Mouse (Mus musculus) kidney, embryonic 14.5 days (tissue): Measurements from ENCODE around the gene Wbp2. TPM values are rescaled to one million over a fixed set of nuclear protein-coding genes. Genes with fewer than 3 reads are reported as not detected.
A peak's percentile ranks its signal among the peaks of the same experiment; 100 is the strongest.

Source experiments
- ATAC-seq: fragments of 200-750 bp; cut with Nextera tagmentation; 2 replicates; pipeline ENCODE4 v1.8.0; 2017; ENCODE audit warnings: moderate number of reproducible peaks, mild to moderate bottlenecking, moderate TSS enrichment, moderate library complexity; ENCODE audit not compliant: low FRiP score, low TSS enrichment
- H3K27ac ChIP-seq: fragments of 300-500 bp; sonication (generic); 2 replicates; pipeline ENCODE4 v1.5.1; 2014; ENCODE audit warnings: low read depth, mild to moderate bottlenecking, low read length, moderate library complexity, mixed read lengths
- H3K27me3 ChIP-seq: fragments of 300-500 bp; sonication (generic); 2 replicates; pipeline ENCODE4 v1.6.1; 2014; ENCODE audit warnings: mild to moderate bottlenecking, low read length; ENCODE audit not compliant: control insufficient read depth, insufficient read depth
- H3K36me3 ChIP-seq: fragments of 300-500 bp; sonication (generic); 2 replicates; pipeline ENCODE4 v1.6.1; 2014; ENCODE audit warnings: low read length, mixed read lengths; ENCODE audit not compliant: control insufficient read depth, insufficient read depth
- H3K4me1 ChIP-seq: fragments of 300-500 bp; sonication (generic); 2 replicates; pipeline ENCODE4 v1.6.1; 2014; ENCODE audit warnings: low read length, mixed read lengths; ENCODE audit not compliant: control insufficient read depth, insufficient read depth
- H3K4me2 ChIP-seq: fragments of 300-500 bp; sonication (generic); replicated peaks from 2 replicates; pipeline ENCODE4 v1.6.1; 2014; ENCODE audit warnings: low read depth, mild to moderate bottlenecking, low read length
- H3K4me3 ChIP-seq: fragments of 300-500 bp; sonication (generic); 2 replicates; pipeline ENCODE4 v1.5.1; 2014; ENCODE audit warnings: mild to moderate bottlenecking, low read length
- H3K9ac ChIP-seq: fragments of 300-500 bp; sonication (generic); 2 replicates; pipeline ENCODE4 v1.6.1; 2014; ENCODE audit warnings: low read depth, mild to moderate bottlenecking, low read length, moderate library complexity
- H3K9me3 ChIP-seq: fragments of 300-500 bp; sonication (generic); 2 replicates; pipeline ENCODE4 v1.6.1; 2016; ENCODE audit warnings: low read length; ENCODE audit not compliant: control insufficient read depth
- WGBS: fragments of 180-500 bp; shearing (Covaris S2); extraction: QIAGEN DNeasy Blood & Tissue Kit; methylation state at CpG from one replicate; pipeline ENCODE4 v1.1.7; 2014; 5-methylcytosine and 5-hydroxymethylcytosine counted together
- polyA plus RNA-seq: library from polyadenylated mRNA; unstranded; fragments of >200 nt; fragmentation: Nextera tagmentation; extraction: Ambion mirVana; gene quantifications from 2 replicates; pipeline ENCODE4 v1.2.1, GENCODE M21; 2014

Wbp2 gene
- polyA plus RNA-seq, 1 experiment from 2014 or later, result 80.2 TPM

DNA sequence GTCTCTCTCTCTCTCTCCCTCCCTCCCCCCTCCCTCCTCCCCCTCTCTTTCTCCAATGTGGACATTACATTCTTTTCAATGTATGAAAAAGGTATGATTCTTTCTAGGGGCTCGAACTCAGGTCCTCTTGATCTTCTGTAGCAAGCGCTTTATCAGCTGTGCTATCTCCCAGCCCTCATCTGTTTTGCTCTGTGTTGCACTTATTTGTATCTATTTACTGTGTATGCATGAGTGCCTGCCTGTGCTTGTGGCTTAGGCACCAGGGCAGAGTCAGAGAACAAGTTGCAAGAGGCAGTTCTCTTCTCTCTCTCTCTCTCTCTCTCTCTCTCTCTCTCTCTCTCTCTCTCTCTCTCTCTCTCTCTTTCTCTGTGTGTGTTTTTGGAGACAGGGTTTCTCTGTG is 18.3 kb upstream of the Wbp2 start:
- Histone ChIP-seq H3K4me1 (peaks cover 60% of the 10 kb centered on the region), H3K9ac (no peak overlapping the region), H3K27ac (no peak overlapping the region), H3K4me2 (no peak overlapping the region), H3K4me3 (no peak overlapping the region), H3K9me3 (no peaks in the 10 kb centered on the region), H3K27me3 (peaks cover 35% of the 10 kb centered on the region), H3K36me3 (no peaks in the 10 kb centered on the region)
- ATAC-seq, result no peak
- WGBS, result 87% methylated on average over 2 of the region's 2 CpGs

DNA sequence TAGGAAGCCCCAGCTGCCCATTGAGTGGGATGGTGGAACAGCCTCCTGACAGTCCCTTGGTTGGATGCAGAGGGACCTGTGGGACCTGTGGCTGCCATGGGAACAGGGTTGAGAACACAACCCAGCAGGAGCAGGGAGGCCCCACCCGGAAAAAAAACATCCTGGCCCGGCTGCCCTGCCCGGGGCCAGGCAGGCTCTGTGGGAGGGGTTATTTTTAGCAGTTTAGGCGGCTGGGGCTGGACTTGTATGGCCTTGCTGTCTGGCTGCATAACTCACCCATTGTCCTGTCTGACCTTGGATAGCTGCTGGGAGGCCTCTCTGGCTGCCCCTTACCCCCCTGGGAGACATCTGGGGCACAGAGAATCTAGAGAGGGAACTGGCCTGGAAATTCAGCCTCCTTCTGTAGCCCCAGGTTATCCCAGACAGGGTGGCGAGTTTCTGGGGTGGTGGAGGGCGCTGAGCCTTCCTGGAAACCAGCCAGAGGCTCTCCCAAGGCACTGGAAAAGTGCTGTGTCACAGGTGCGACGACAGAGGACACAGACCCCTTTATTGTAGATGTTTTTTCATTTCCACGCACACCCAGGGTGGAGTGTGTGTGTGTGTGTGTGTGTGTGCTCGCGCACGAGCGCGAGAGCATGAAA is 17.3 kb upstream of the Wbp2 start:
- H3K4me3 ChIP-seq, result no peak overlapping the region
- no peak overlapping the region for H3K4me2 ChIP-seq
- peaks cover 25% of the 10 kb centered on the region for H3K27me3 ChIP-seq
- WGBS, result 29% methylated on average over 14 of the region's 14 CpGs
- peaks cover 54% of the 10 kb centered on the region for H3K4me1 ChIP-seq
- H3K27ac ChIP-seq, result peak overlapping the region; percentile 57
- H3K9ac ChIP-seq, result no peak overlapping the region
- peak; percentile 41 for ATAC-seq
- H3K36me3 ChIP-seq, result no peaks in the 10 kb centered on the region
- no peaks in the 10 kb centered on the region for H3K9me3 ChIP-seq

DNA sequence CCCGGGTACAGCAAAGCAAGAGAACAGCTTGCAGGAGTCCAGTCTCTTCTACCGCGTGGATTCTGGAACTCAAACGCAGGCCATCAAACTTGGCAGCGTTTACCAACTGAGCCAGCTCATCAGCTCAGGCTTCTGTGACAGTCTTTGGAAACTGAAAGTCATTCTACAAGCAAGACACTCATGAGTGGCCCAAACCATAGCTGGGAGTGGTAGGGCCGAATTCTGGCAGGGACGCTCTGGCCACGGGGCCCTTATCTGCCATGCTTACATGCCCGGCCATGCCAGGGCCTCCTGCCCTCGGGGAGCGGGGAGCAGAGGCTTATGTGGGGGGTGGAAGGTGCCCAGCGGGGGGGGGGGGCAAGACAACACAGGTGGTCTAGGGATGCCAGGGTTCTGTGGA is 16.8 kb upstream of the Wbp2 start:
- Histone ChIP-seq H3K9me3 (no peaks in the 10 kb centered on the region), H3K4me2 (no peak overlapping the region), H3K4me3 (no peak overlapping the region), H3K4me1 (peaks cover 54% of the 10 kb centered on the region), H3K27ac (peak overlapping the region; percentile 57), H3K27me3 (peaks cover 22% of the 10 kb centered on the region), H3K9ac (no peak overlapping the region), H3K36me3 (no peaks in the 10 kb centered on the region)
- WGBS, result 81% methylated on average over 11 of the region's 12 CpGs
- ATAC-seq, result no peak

DNA sequence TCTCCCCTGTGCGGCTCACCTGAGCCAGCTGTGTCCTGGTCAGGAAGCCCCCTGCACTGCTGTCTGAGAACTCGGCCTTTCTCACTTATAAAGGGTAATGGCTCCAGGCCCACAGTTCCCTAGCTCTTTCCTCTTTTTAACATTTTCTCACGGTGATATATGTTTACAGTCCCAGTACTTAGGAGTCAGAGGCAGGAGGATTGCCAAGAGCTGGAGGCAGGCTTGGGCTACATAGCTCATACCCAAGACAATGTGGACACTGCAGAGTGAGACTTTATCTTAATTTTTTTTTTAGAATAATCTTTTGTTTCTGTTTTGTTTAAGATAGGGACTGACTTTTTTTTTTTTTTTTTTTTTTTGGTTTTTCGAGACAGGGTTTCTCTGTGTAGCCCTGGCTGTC is 15.7 kb upstream of the Wbp2 start:
- H3K36me3 ChIP-seq, result no peaks in the 10 kb centered on the region
- H3K4me2 ChIP-seq, result peak overlapping the region; percentile 17; the same call in 1 of the 2 replicates
- H3K4me3 ChIP-seq, result no peak overlapping the region
- no peak overlapping the region; the same call in 1 of the 2 replicates for H3K9ac ChIP-seq
- no peak for ATAC-seq
- peaks cover 11% of the 10 kb centered on the region for H3K27me3 ChIP-seq
- H3K27ac ChIP-seq, result peak overlapping the region; percentile 83; the same call in 1 of the 2 replicates
- WGBS, result 60% methylated on average over 3 of the region's 4 CpGs
- H3K4me1 ChIP-seq, result peaks cover 49% of the 10 kb centered on the region
- no peaks in the 10 kb centered on the region for H3K9me3 ChIP-seq

DNA sequence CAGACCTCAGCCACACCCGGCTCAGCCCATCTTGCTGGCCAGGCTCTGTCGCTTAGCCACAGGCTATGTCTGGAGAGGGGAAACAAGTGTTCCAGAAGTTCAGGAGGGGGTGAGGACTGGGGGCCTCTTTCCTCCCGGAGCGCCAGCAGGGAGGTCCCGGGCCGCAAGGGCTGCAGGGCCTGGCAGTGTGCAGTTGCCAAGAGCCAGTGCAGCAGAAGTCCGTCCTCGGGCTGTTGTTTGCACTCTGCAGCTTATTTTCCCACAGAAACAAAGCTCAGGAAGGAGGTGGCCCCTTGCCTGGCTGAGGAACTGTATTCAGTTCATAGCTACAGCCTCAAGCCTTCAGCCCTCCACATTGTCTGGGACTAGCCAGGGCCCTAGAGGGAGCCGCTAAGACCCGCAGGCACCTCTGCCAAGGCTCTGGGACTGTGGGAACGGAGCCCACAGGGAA is 15.2 kb upstream of the Wbp2 start:
- no peak overlapping the region; the same call in 1 of the 2 replicates for H3K9ac ChIP-seq
- H3K4me1 ChIP-seq, result peaks cover 44% of the 10 kb centered on the region
- H3K36me3 ChIP-seq, result no peaks in the 10 kb centered on the region
- 41% methylated on average over 11 of the region's 11 CpGs for WGBS
- peak overlapping the region; percentile 17; the same call in 1 of the 2 replicates for H3K4me2 ChIP-seq
- H3K4me3 ChIP-seq, result no peak overlapping the region
- H3K27ac ChIP-seq, result peak overlapping the region; percentile 83; the same call in 1 of the 2 replicates
- H3K9me3 ChIP-seq, result no peaks in the 10 kb centered on the region
- no peak for ATAC-seq
- H3K27me3 ChIP-seq, result 0 out of 2 replicates have a peak, but pooled peaks cover 6% of the 10 kb centered on the region

DNA sequence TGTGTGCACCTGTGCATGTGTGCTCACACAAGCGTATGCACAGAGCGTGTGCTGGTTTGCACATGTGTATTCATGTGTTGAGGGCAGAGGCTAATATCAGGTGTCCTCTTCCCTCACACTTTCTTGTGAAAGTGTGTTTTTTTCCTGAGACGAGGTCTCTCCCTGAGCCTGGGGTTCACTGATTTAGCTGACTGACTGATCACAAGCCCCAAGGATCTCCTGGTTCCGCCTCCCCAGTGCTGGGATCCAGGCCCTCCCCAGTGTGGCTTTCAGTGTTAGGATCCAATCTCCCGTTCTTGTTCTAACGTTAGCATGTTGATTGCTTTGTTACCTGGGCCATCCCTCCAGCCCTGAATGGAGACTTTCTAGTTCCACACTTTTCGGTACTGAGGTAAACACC is 14.0 kb upstream of the Wbp2 start:
- 0 out of 2 replicates have a peak, but pooled peaks cover 2% of the 10 kb centered on the region for H3K9me3 ChIP-seq
- H3K4me1 ChIP-seq, result peaks cover 33% of the 10 kb centered on the region
- H3K36me3 ChIP-seq, result no peaks in the 10 kb centered on the region
- no peak overlapping the region for H3K4me2 ChIP-seq
- no peak overlapping the region for H3K4me3 ChIP-seq
- ATAC-seq, result no peak
- no peaks in the 10 kb centered on the region for H3K27me3 ChIP-seq
- H3K9ac ChIP-seq, result no peak overlapping the region
- WGBS, result 71% methylated on average over 7 of the region's 7 CpGs
- peak overlapping the region; percentile 83; the same call in 1 of the 2 replicates for H3K27ac ChIP-seq

DNA sequence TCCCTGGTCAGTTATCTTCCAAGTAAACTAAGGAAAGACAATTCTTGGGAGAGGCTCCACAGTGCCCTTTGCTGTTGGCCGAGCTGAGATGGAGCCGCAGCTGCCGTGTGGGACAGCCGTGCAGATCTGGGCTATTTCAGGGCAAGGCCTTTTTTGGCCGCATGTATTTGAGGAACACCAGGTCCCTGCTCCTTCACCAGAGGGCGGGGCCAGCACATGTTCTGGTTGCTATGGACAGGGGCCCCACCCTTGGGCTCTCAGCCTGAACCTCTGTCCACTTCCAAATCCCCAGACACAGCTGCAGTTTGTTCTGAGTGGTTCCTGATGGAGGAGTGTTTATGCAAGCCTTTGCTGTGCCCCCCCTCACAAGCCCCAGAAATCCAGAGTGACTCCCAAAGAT is 13.6 kb upstream of the Wbp2 start:
- Histone ChIP-seq H3K9me3 (0 out of 2 replicates have a peak, but pooled peaks cover 2% of the 10 kb centered on the region), H3K4me2 (no peak overlapping the region), H3K36me3 (no peaks in the 10 kb centered on the region), H3K27ac (no peak overlapping the region; the same call in 1 of the 2 replicates), H3K9ac (no peak overlapping the region), H3K4me1 (peaks cover 28% of the 10 kb centered on the region), H3K4me3 (no peak overlapping the region), H3K27me3 (no peaks in the 10 kb centered on the region)
- ATAC-seq, result no peak
- 77% methylated on average over 6 of the region's 6 CpGs for WGBS

DNA sequence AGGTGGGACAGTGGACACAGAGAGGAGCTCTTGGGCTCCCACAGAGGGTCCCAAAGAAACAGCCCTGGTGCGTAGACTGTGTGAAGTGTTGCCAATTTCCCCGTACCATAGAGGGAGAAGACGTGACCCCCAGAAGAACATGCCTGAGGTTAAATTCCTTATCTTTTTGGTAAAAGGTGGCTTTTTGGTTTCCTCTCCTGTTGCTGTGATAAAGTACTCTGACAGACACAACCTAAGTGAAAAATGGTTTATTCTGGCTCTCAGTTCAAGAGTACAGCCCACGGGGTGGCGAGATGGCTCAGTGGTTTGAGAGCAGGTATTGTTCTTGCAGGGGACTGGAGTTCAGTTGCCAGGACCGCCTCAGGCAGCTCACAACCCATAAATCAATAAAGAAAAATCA is 12.7 kb upstream of the Wbp2 start:
- peak overlapping the region; percentile 13; the same call in 1 of the 2 replicates for H3K4me2 ChIP-seq
- H3K9ac ChIP-seq, result no peak overlapping the region; the same call in 1 of the 2 replicates
- H3K9me3 ChIP-seq, result 0 out of 2 replicates have a peak, but pooled peaks cover 2% of the 10 kb centered on the region
- H3K4me3 ChIP-seq, result no peak overlapping the region; the same call in 1 of the 2 replicates
- peak overlapping the region; percentile 88 for H3K27ac ChIP-seq
- peaks cover 25% of the 10 kb centered on the region for H3K4me1 ChIP-seq
- no peak for ATAC-seq
- H3K27me3 ChIP-seq, result no peaks in the 10 kb centered on the region
- WGBS, result 82% methylated on average over 6 of the region's 6 CpGs
- H3K36me3 ChIP-seq, result no peaks in the 10 kb centered on the region
